Mouse (Mus musculus): ENCODE results near the gene Pecam1.

- TF ChIP-seq CTCF (IDR thresholded peaks at IDR 0.05; ENCODE audit: low read depth, low read length), result no peak
- peak; percentile 49; the same call in 1 of the 2 replicates for TF ChIP-seq EP300 (IDR thresholded peaks at IDR 0.05; ENCODE audit: insufficient read depth, low read depth, low read length)
These were observed 38.5 kb upstream of the Pecam1 start, which contains the start of the genes Ddx5 and Cep95 for GRCm38 (mm10) chr11:106788775-106789459.
